Mouse (Mus musculus) gastrocnemius, postnatal 14 days (tissue): ENCODE results near the gene Ppp2r5c. TPM values are rescaled to one million over a fixed set of nuclear protein-coding genes. Genes with fewer than 3 reads are reported as not detected.

Experiments
- DNase-seq: peaks from one replicate; pipeline ENCODE4 v3.0.0; 2021; ENCODE audit warnings: mixed read lengths
- intact Hi-C: fragments of 180-260 bp; cut with DNase I; formaldehyde crosslinking; loops from one replicate; pipeline ENCODE4 v1.15.1; 2025; ENCODE audit warnings: low total_unique reads
- total RNA-seq, 2 experiments: library from RNA; stranded (reverse); gene quantifications; 2 replicates each; pipeline ENCODE4 v1.2.3; 2021

Ppp2r5c gene
- total RNA-seq, 2 experiments from 2014 or later: 60.2 to 61.9 TPM

GRCm38 (mm10) chr12:110588622-110589021 is 141.7 kb downstream of the Ppp2r5c start:
- intact Hi-C loops: loop anchor here (5.0 kb wide), 1 partner anchor 136 kb away; no protein-coding TSS in a partner anchor

GRCm38 (mm10) chr12:110590804-110591259 is 143.9 kb downstream of the Ppp2r5c start:
- intact Hi-C loops: no loop called here

More at GRCm38 (mm10) chr12:110588622-110589021, 141.7 kb downstream of the Ppp2r5c start:
- no peak for DNase-seq

GRCm38 (mm10) chr12:110591260-110591883 is 144.5 kb downstream of the Ppp2r5c start:
- intact Hi-C loops: no loop called here

More at GRCm38 (mm10) chr12:110590804-110591259, 143.9 kb downstream of the Ppp2r5c start:
- DNase-seq: no peak

GRCm38 (mm10) chr12:110598527-110598926 is 151.6 kb downstream of the Ppp2r5c start:
- peak; percentile 56 for DNase-seq
- intact Hi-C loops: loop anchor here (5.0 kb wide), 2 partner anchors 104 to 244 kb away; partner anchors contain the start of genes Hsp90aa1 and Mok

More at GRCm38 (mm10) chr12:110591260-110591883, 144.5 kb downstream of the Ppp2r5c start:
- peak; percentile 97 for DNase-seq

- no peak for DNase-seq
- intact Hi-C loops: loop anchor here (5.0 kb wide), 2 partner anchors 103 to 243 kb away; partner anchors contain the start of genes Hsp90aa1 and Mok
These were observed 152.9 kb downstream of the Ppp2r5c start for GRCm38 (mm10) chr12:110599791-110600190.

- DNase-seq: no peak
- intact Hi-C loops: no loop called here
These were observed 153.5 kb downstream of the Ppp2r5c start for GRCm38 (mm10) chr12:110600225-110600991.

- intact Hi-C loops: no loop called here
- DNase-seq: peak; percentile 95
These were observed 154.6 kb downstream of the Ppp2r5c start, which contains the start of gene Dync1h1 for GRCm38 (mm10) chr12:110601241-110602218. Gene Dync1h1 (plus strand): TSS chr12:110601452.

- intact Hi-C loops: no loop called here
- DNase-seq: no peak
These were observed 159.2 kb downstream of the Ppp2r5c start for GRCm38 (mm10) chr12:110606161-110606560.

GRCm38 (mm10) chr12:110606676-110607075 is 159.8 kb downstream of the Ppp2r5c start:
- no peak for DNase-seq
- intact Hi-C loops: no loop called here

- intact Hi-C loops: no loop called here
- peak; percentile 76 for DNase-seq
These were observed 161.7 kb downstream of the Ppp2r5c start for GRCm38 (mm10) chr12:110608460-110609152.

- intact Hi-C loops: no loop called here
- DNase-seq: no peak
These were observed 162.2 kb downstream of the Ppp2r5c start for GRCm38 (mm10) chr12:110609153-110609497.

- DNase-seq: no peak
- intact Hi-C loops: no loop called here
These were observed 163.8 kb downstream of the Ppp2r5c start for GRCm38 (mm10) chr12:110610713-110611112.

- intact Hi-C loops: no loop called here
- no peak for DNase-seq
These were observed 183.1 kb downstream of the Ppp2r5c start for GRCm38 (mm10) chr12:110630056-110630455.

Other genes starting within 250 kb of the Ppp2r5c start
- under 1 TPM; 0.27 to 0.29 TPM for gene Dio3, start 168.1 kb upstream of the Ppp2r5c start, total RNA-seq
- 10 to 100 TPM; 63.0 to 69.7 TPM for gene Dync1h1, start 154.3 kb downstream of the Ppp2r5c start, total RNA-seq
- not detected for gene 1700001K19Rik, start 235.5 kb downstream of the Ppp2r5c start, total RNA-seq